Mouse (Mus musculus): ENCODE measurements at regions not wholly inside any gene's neighbourhood (a gene's known extent, or its start where the extent isn't known, plus 50 kb on each side); places are given as distances from the start of the nearest gene placed in this dataset.

- ATAC-seq (ENCODE audit: extremely low read depth, insufficient number of reproducible peaks, low FRiP score, poor library complexity, severe bottlenecking) (no peak), DNase-seq (ENCODE audit: low spot score) (no peak)
Observed at GRCm38 (mm10) chr17:72688800-72689199, 84.4 kb upstream of the Alk start.

GRCm38 (mm10) chr17:72674658-72675057 is 70.2 kb upstream of the Alk start:
- no peaks in the 10 kb centered on the region for H3K4me1 ChIP-seq (ENCODE audit: insufficient read depth, low read depth, low read length)
- no peaks in the 10 kb centered on the region for H3K27me3 ChIP-seq (ENCODE audit: insufficient read depth, low read length)
- DNase-seq (ENCODE audit: low spot score): no peak
- peaks cover 26% of the 10 kb centered on the region for H3K9me3 ChIP-seq (replicated peaks)
- ATAC-seq (ENCODE audit: extremely low read depth, insufficient number of reproducible peaks, low FRiP score, poor library complexity, severe bottlenecking): no peak
- no peaks in the 10 kb centered on the region for H3K36me3 ChIP-seq (replicated peaks)
- H3K4me3 ChIP-seq (ENCODE audit: low read depth, low read length): no peak overlapping the region
- TF ChIP-seq GATA1 (IDR thresholded peaks at IDR 0.05; ENCODE audit: borderline replicate concordance, low read length) (no peak), POLR2AphosphoS5 (IDR thresholded peaks at IDR 0.05; ENCODE audit: insufficient replicate concordance, low read depth, low read length) (no peak), CTCF (IDR thresholded peaks at IDR 0.05; ENCODE audit: low read depth, low read length) (no peak), TAL1 (conservative IDR thresholded peaks at IDR 0.05; ENCODE audit: low read depth, low read length) (no peak), GATA2 (IDR thresholded peaks at IDR 0.05; ENCODE audit: borderline replicate concordance, low read depth, low read length) (no peak)

More at GRCm38 (mm10) chr17:72688800-72689199, 84.4 kb upstream of the Alk start:
- Histone ChIP-seq H3K4me3 (ENCODE audit: low read depth, low read length) (no peak overlapping the region), H3K36me3 (replicated peaks) (no peaks in the 10 kb centered on the region), H3K9me3 (replicated peaks) (peaks cover 61% of the 10 kb centered on the region), H3K27me3 (ENCODE audit: insufficient read depth, low read length) (no peaks in the 10 kb centered on the region), H3K4me1 (ENCODE audit: insufficient read depth, low read depth, low read length) (no peaks in the 10 kb centered on the region)
- no peak for TF ChIP-seq TAL1 (conservative IDR thresholded peaks at IDR 0.05; ENCODE audit: low read depth, low read length)
- TF ChIP-seq GATA2 (IDR thresholded peaks at IDR 0.05; ENCODE audit: borderline replicate concordance, low read depth, low read length): no peak
- no peak for TF ChIP-seq POLR2AphosphoS5 (IDR thresholded peaks at IDR 0.05; ENCODE audit: insufficient replicate concordance, low read depth, low read length)
- no peak for TF ChIP-seq GATA1 (IDR thresholded peaks at IDR 0.05; ENCODE audit: borderline replicate concordance, low read length)
- TF ChIP-seq CTCF (IDR thresholded peaks at IDR 0.05; ENCODE audit: low read depth, low read length): no peak

GRCm38 (mm10) chr17:72672010-72672409 is 67.6 kb upstream of the Alk start:
- no peaks in the 10 kb centered on the region for H3K27me3 ChIP-seq (ENCODE audit: insufficient read depth, low read length)
- H3K4me3 ChIP-seq (ENCODE audit: low read depth, low read length): no peak overlapping the region
- H3K9me3 ChIP-seq (replicated peaks): peaks cover 22% of the 10 kb centered on the region
- H3K36me3 ChIP-seq (replicated peaks): no peaks in the 10 kb centered on the region
- DNase-seq (ENCODE audit: low spot score) (no peak), ATAC-seq (ENCODE audit: extremely low read depth, insufficient number of reproducible peaks, low FRiP score, poor library complexity, severe bottlenecking) (no peak)
- no peak for TF ChIP-seq CTCF (IDR thresholded peaks at IDR 0.05; ENCODE audit: low read depth, low read length)
- H3K4me1 ChIP-seq (ENCODE audit: insufficient read depth, low read depth, low read length): no peaks in the 10 kb centered on the region

- no peak for ATAC-seq (ENCODE audit: extremely low read depth, insufficient number of reproducible peaks, low FRiP score, poor library complexity, severe bottlenecking)
- H3K4me1 ChIP-seq (ENCODE audit: insufficient read depth, low read depth, low read length): no peaks in the 10 kb centered on the region
- TF ChIP-seq TAL1 (conservative IDR thresholded peaks at IDR 0.05; ENCODE audit: low read depth, low read length) (no peak), GATA2 (IDR thresholded peaks at IDR 0.05; ENCODE audit: borderline replicate concordance, low read depth, low read length) (no peak), CTCF (IDR thresholded peaks at IDR 0.05; ENCODE audit: low read depth, low read length) (no peak), POLR2AphosphoS5 (IDR thresholded peaks at IDR 0.05; ENCODE audit: insufficient replicate concordance, low read depth, low read length) (no peak), GATA1 (IDR thresholded peaks at IDR 0.05; ENCODE audit: borderline replicate concordance, low read length) (no peak)
- no peaks in the 10 kb centered on the region for H3K36me3 ChIP-seq (replicated peaks)
- H3K4me3 ChIP-seq (ENCODE audit: low read depth, low read length): no peak overlapping the region
- H3K27me3 ChIP-seq (ENCODE audit: insufficient read depth, low read length): no peaks in the 10 kb centered on the region
- DNase-seq (ENCODE audit: low spot score): no peak
- peaks cover 22% of the 10 kb centered on the region for H3K9me3 ChIP-seq (replicated peaks)
Observed at GRCm38 (mm10) chr17:72666961-72667360, 62.5 kb upstream of the Alk start.

- H3K9me3 ChIP-seq (replicated peaks): peaks cover 53% of the 10 kb centered on the region
- no peaks in the 10 kb centered on the region for H3K36me3 ChIP-seq (replicated peaks)
- H3K4me1 ChIP-seq (ENCODE audit: insufficient read depth, low read depth, low read length): no peaks in the 10 kb centered on the region
- H3K27me3 ChIP-seq (ENCODE audit: insufficient read depth, low read length): no peaks in the 10 kb centered on the region
- no peak for ATAC-seq (ENCODE audit: extremely low read depth, insufficient number of reproducible peaks, low FRiP score, poor library complexity, severe bottlenecking)
- no peak for TF ChIP-seq TAL1 (conservative IDR thresholded peaks at IDR 0.05; ENCODE audit: low read depth, low read length)
- TF ChIP-seq GATA2 (IDR thresholded peaks at IDR 0.05; ENCODE audit: borderline replicate concordance, low read depth, low read length): no peak
- no peak for TF ChIP-seq CTCF (IDR thresholded peaks at IDR 0.05; ENCODE audit: low read depth, low read length)
- no peak for TF ChIP-seq GATA1 (IDR thresholded peaks at IDR 0.05; ENCODE audit: borderline replicate concordance, low read length)
- TF ChIP-seq POLR2AphosphoS5 (IDR thresholded peaks at IDR 0.05; ENCODE audit: insufficient replicate concordance, low read depth, low read length): no peak
- DNase-seq (ENCODE audit: low spot score): no peak
- H3K4me3 ChIP-seq (ENCODE audit: low read depth, low read length): no peak overlapping the region
Observed at GRCm38 (mm10) chr17:72661678-72662077, 57.3 kb upstream of the Alk start.

- no peak overlapping the region for H3K4me3 ChIP-seq (ENCODE audit: low read depth, low read length)
- ATAC-seq (ENCODE audit: extremely low read depth, insufficient number of reproducible peaks, low FRiP score, poor library complexity, severe bottlenecking) (no peak), DNase-seq (ENCODE audit: low spot score) (no peak)
- H3K9me3 ChIP-seq (replicated peaks): peaks cover 45% of the 10 kb centered on the region
- H3K4me1 ChIP-seq (ENCODE audit: insufficient read depth, low read depth, low read length): no peaks in the 10 kb centered on the region
- no peaks in the 10 kb centered on the region for H3K27me3 ChIP-seq (ENCODE audit: insufficient read depth, low read length)
- no peaks in the 10 kb centered on the region for H3K36me3 ChIP-seq (replicated peaks)
- no peak for TF ChIP-seq GATA1 (IDR thresholded peaks at IDR 0.05; ENCODE audit: borderline replicate concordance, low read length)
Observed at GRCm38 (mm10) chr17:72658744-72659143, 54.3 kb upstream of the Alk start.

- DNase-seq (ENCODE audit: low spot score) (no peak), ATAC-seq (ENCODE audit: extremely low read depth, insufficient number of reproducible peaks, low FRiP score, poor library complexity, severe bottlenecking) (no peak)
- Histone ChIP-seq H3K36me3 (replicated peaks) (no peaks in the 10 kb centered on the region), H3K4me1 (ENCODE audit: insufficient read depth, low read depth, low read length) (no peaks in the 10 kb centered on the region), H3K27me3 (ENCODE audit: insufficient read depth, low read length) (no peaks in the 10 kb centered on the region), H3K9me3 (replicated peaks) (peaks cover 43% of the 10 kb centered on the region), H3K4me3 (ENCODE audit: low read depth, low read length) (no peak overlapping the region)
- TF ChIP-seq TAL1 (conservative IDR thresholded peaks at IDR 0.05; ENCODE audit: low read depth, low read length) (no peak), CTCF (IDR thresholded peaks at IDR 0.05; ENCODE audit: low read depth, low read length) (no peak), GATA1 (IDR thresholded peaks at IDR 0.05; ENCODE audit: borderline replicate concordance, low read length) (no peak), POLR2AphosphoS5 (IDR thresholded peaks at IDR 0.05; ENCODE audit: insufficient replicate concordance, low read depth, low read length) (no peak), GATA2 (IDR thresholded peaks at IDR 0.05; ENCODE audit: borderline replicate concordance, low read depth, low read length) (no peak)
Observed at GRCm38 (mm10) chr17:72657826-72658225, 53.4 kb upstream of the Alk start.

Data from G1E (cell line).